Comparison of ENCODE assay signal across 17 mouse cellular contexts in the genomic region with DNA sequence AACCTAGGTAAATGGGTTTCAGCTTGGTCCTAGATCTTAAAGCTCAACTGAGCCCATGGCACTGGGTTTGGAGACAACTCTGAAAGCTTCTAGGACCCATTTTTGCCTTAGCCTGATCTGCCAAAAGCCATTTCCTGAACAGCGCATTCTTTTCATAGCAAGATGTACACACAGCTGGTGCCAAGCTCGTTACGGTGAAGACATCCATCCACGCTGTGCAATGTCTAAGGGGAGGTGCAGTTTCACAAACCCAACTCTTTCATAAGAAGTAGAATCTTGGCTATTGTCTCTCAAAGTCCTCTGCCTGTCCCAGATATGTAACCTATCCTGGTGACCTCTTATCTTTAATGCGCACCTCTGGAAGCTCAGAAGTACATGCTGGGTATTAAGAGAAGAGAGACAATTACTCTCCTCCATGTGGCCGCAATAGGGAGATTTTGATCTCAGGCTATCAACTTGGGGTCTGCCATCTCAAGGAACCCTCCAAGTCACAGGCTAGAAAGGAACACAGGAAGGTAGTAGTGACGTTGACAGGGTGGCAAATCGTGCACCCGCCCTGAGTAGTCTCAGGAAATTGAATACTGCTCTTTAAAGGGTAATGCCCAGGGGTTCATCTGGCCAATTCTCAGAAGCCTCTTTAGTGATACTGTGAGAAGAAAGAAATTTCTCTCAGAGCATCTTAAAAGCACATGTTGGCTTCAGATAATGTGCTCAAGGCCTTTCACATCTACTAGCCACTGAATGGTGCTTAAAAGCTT.
DNase-seq lines count a peak whose midpoint lies in the region; ATAC-seq lines count a peak whose summit lies in the region.
"Had no signal": no experiment of that assay in that cellular context is flagged by ENCODE, and none has a peak within 500 bp of the region (broad histone marks: within the 10 kb centered on the region; RNA-seq: fewer than 3 reads in every experiment).

No protein-coding gene starts in this region.

- no peak overlapping the region for H3K9ac ChIP-seq in embryonic facial prominence, embryonic 14.5 days (ENCODE audit: low read depth, low read length)
- no peak overlapping the region for H3K9ac ChIP-seq in lung, embryonic 16.5 days (ENCODE audit: low read length)
- H3K9ac ChIP-seq: heart, embryonic 13.5 days; liver, embryonic 14.5 days; midbrain, embryonic 13.5 days; neural tube, embryonic 12.5 days had no signal

- H3K4me3 ChIP-seq in embryonic facial prominence, embryonic 14.5 days (ENCODE audit: low read depth, low read length): no peak overlapping the region
- H3K4me3 ChIP-seq in embryonic facial prominence, embryonic 10.5 days: no peak overlapping the region
- no peak overlapping the region for H3K4me3 ChIP-seq in lung, embryonic 16.5 days (ENCODE audit: low read length)
- H3K4me3 ChIP-seq: gastrocnemius, adult 2 months; heart, embryonic 13.5 days; midbrain, embryonic 13.5 days; neural tube, embryonic 12.5 days had no signal

- no peak for ATAC-seq in embryonic facial prominence, embryonic 14.5 days (ENCODE audit: low read depth)
- ATAC-seq in lung, embryonic 16.5 days (ENCODE audit: low read depth): peak; percentile 47; the same call in 1 of the 2 replicates
- ATAC-seq in cerebellum, adult (ENCODE audit: insufficient number of reproducible peaks, low FRiP score, low TSS enrichment): no peak
- ATAC-seq: hindbrain, embryonic 16.5 days; midbrain, embryonic 13.5 days had no signal

- 64% methylated on average over 9 of the region's 9 CpGs for WGBS in embryonic facial prominence, embryonic 14.5 days
- WGBS in embryonic facial prominence, embryonic 10.5 days: 81% methylated on average over 9 of the region's 9 CpGs
- 55% methylated on average over 9 of the region's 9 CpGs for WGBS in lung, embryonic 16.5 days

- no peaks in the 10 kb centered on the region for H3K9me3 ChIP-seq in embryonic facial prominence, embryonic 14.5 days (ENCODE audit: control insufficient read depth, low read length)
- H3K9me3 ChIP-seq in embryonic facial prominence, embryonic 10.5 days: no peaks in the 10 kb centered on the region
- H3K9me3 ChIP-seq in lung, embryonic 16.5 days (ENCODE audit: control insufficient read depth, low read length): no peaks in the 10 kb centered on the region; the same call in 1 of the 2 replicates
- H3K9me3 ChIP-seq: G1E; heart, embryonic 13.5 days; midbrain, embryonic 13.5 days; neural tube, embryonic 12.5 days had no signal

- no peaks in the 10 kb centered on the region for H3K36me3 ChIP-seq in embryonic facial prominence, embryonic 14.5 days (ENCODE audit: control insufficient read depth, insufficient read depth, low read length)
- no peaks in the 10 kb centered on the region for H3K36me3 ChIP-seq in embryonic facial prominence, embryonic 10.5 days (replicated peaks)
- H3K36me3 ChIP-seq in lung, embryonic 16.5 days (ENCODE audit: control insufficient read depth, insufficient read depth, low read length): no peaks in the 10 kb centered on the region
- H3K36me3 ChIP-seq: G1E; heart, embryonic 13.5 days; midbrain, embryonic 13.5 days; neural tube, embryonic 12.5 days had no signal

- 0 out of 2 replicates have a peak, but pooled peaks cover 3% of the 10 kb centered on the region for H3K4me1 ChIP-seq in embryonic facial prominence, embryonic 14.5 days (ENCODE audit: control insufficient read depth, insufficient read depth, low read length)
- H3K4me1 ChIP-seq in embryonic facial prominence, embryonic 10.5 days: peaks cover 3% of the 10 kb centered on the region; the same call in 1 of the 2 replicates
- peaks cover 5% of the 10 kb centered on the region for H3K4me1 ChIP-seq in lung, embryonic 16.5 days (replicated peaks; ENCODE audit: control insufficient read depth, insufficient read depth, low read length)
- H3K4me1 ChIP-seq: midbrain, embryonic 13.5 days; neural tube, embryonic 12.5 days had no signal

- H3K27me3 ChIP-seq in embryonic facial prominence, embryonic 14.5 days (replicated peaks; ENCODE audit: control insufficient read depth, insufficient read depth, low read length): no peaks in the 10 kb centered on the region
- no peaks in the 10 kb centered on the region for H3K27me3 ChIP-seq in embryonic facial prominence, embryonic 10.5 days (replicated peaks; ENCODE audit: low read depth, poor library complexity, severe bottlenecking)
- no peaks in the 10 kb centered on the region for H3K27me3 ChIP-seq in lung, embryonic 16.5 days (ENCODE audit: control insufficient read depth, insufficient read depth, low read depth, low read length)
- H3K27me3 ChIP-seq: heart, embryonic 13.5 days; neural tube, embryonic 12.5 days had no signal

- DNase-seq in embryonic facial prominence, embryonic 14.5 days (ENCODE audit: low spot score): peak; percentile 38
- no peak for DNase-seq in embryonic facial prominence, embryonic 10.5 days (ENCODE audit: low spot score)
- no peak for DNase-seq in lung, postnatal 4 days
- peak; percentile 24 for DNase-seq in lung, postnatal 14 days
- DNase-seq in thymus, postnatal 4 days: peak; percentile 50
- DNase-seq in cerebellum, adult 9-11 months: no peak
- DNase-seq: gastrocnemius, adult 2 months; kidney, postnatal 25 days; retina, postnatal 1 day had no signal

- H3K27ac ChIP-seq in embryonic facial prominence, embryonic 14.5 days (replicated peaks; ENCODE audit: low read depth, low read length): no peak overlapping the region
- no peak overlapping the region for H3K27ac ChIP-seq in embryonic facial prominence, embryonic 10.5 days (replicated peaks)
- H3K27ac ChIP-seq in lung, embryonic 16.5 days (ENCODE audit: low read length): no peak overlapping the region
- H3K27ac ChIP-seq: gastrocnemius, adult 2 months; heart, embryonic 13.5 days; liver, embryonic 14.5 days; midbrain, embryonic 13.5 days; neural tube, embryonic 12.5 days had no signal

- no peak overlapping the region for H3K4me2 ChIP-seq in embryonic facial prominence, embryonic 14.5 days (ENCODE audit: low read depth, low read length)
- H3K4me2 ChIP-seq in lung, embryonic 16.5 days (ENCODE audit: low read depth, low read length): no peak overlapping the region
- H3K4me2 ChIP-seq: heart, embryonic 13.5 days; midbrain, embryonic 13.5 days; neural tube, embryonic 12.5 days had no signal

Comparison
In these comparisons a context has a peak if more than half of its experiments do, and no peak if none do; other contexts are left out.
1. DNase-seq: peak in embryonic facial prominence, embryonic 14.5 days (single experiment), lung, postnatal 14 days (single experiment) and thymus, postnatal 4 days (single experiment); none in embryonic facial prominence, embryonic 10.5 days (single experiment), lung, postnatal 4 days (0 of 2) and cerebellum, adult 9-11 months (single experiment).